Mouse (Mus musculus) bone marrow, adult 2 months (tissue): ENCODE data around the gene Capzb. TPM values are rescaled to one million over a fixed set of nuclear protein-coding genes. Genes with fewer than 3 reads are reported as not detected.

Source experiments
- H3K27ac ChIP-seq: fragments of 200-500 bp; 2 replicates; pipeline ENCODE4 v1.5.1; 2012; ENCODE audit warnings: low read depth, mild to moderate bottlenecking, control low read depth, inconsistent platforms, low read length; ENCODE audit not compliant: control insufficient read depth, poor library complexity, insufficient read depth
- H3K4me1 ChIP-seq: fragments of 200-500 bp; 2 replicates; pipeline ENCODE4 v1.6.1; 2011; ENCODE audit warnings: low read length; ENCODE audit not compliant: control insufficient read depth, insufficient read depth
- H3K4me3 ChIP-seq: fragments of 200-500 bp; replicated peaks from 2 replicates; pipeline ENCODE3; 2011; ENCODE audit warnings: mild to moderate bottlenecking, low read depth, low read length, control low read depth; ENCODE audit not compliant: control insufficient read depth
- CTCF ChIP-seq: fragments of 200-500 bp; IDR thresholded peaks from 2 replicates; pipeline ENCODE4 v1.5.1; 2011; ENCODE audit warnings: low read length, control low read depth; ENCODE audit not compliant: control insufficient read depth, insufficient read depth
- POLR2A ChIP-seq: fragments of 200-500 bp; IDR thresholded peaks from 2 replicates; pipeline ENCODE4 v1.6.1; 2011; ENCODE audit warnings: low read depth, mild to moderate bottlenecking, control low read depth, low read length, borderline replicate concordance; ENCODE audit not compliant: control insufficient read depth
- WGBS: fragments of 180-500 bp; shearing (Covaris S2); methylation state at CpG from one replicate; pipeline ENCODE4 v1.1.7; 2018; 5-methylcytosine and 5-hydroxymethylcytosine counted together
- polyA plus RNA-seq: library from polyadenylated mRNA; stranded (reverse); fragments of >200 nt; gene quantifications from 2 replicates; pipeline ENCODE4 v1.2.4, GENCODE M21; 2011; ENCODE audit warnings: low replicate concordance; ENCODE audit not compliant: missing spikeins, insufficient read depth, insufficient read length

Gene Capzb
- polyA plus RNA-seq, 1 experiment = 160 TPM

- Histone ChIP-seq H3K4me1 (peaks cover 16% of the 10 kb centered on the region), H3K4me3 (no peak overlapping the region), H3K27ac (peak overlapping the region; percentile 5; the same call in 1 of the 2 replicates)
- TF ChIP-seq CTCF (no peak), POLR2A (no peak)
- WGBS = 62% methylated on average over 5 of the region's 5 CpGs
These were observed 16.6 kb downstream of the Capzb start for GRCm38 (mm10) chr4:139209130-139209840.

GRCm38 (mm10) chr4:139211975-139212831 is 19.5 kb downstream of the Capzb start:
- WGBS = 41% methylated on average over 17 of the region's 17 CpGs
- no peak overlapping the region for H3K27ac ChIP-seq
- H3K4me1 ChIP-seq = peaks cover 19% of the 10 kb centered on the region
- TF ChIP-seq POLR2A (no peak), CTCF (peak; percentile 10; the same call in 1 of the 2 replicates)
- H3K4me3 ChIP-seq = no peak overlapping the region

GRCm38 (mm10) chr4:139213086-139213485 is 20.4 kb downstream of the Capzb start:
- H3K4me1 ChIP-seq = peaks cover 17% of the 10 kb centered on the region
- TF ChIP-seq POLR2A (no peak), CTCF (no peak)
- 77% methylated on average over 10 of the region's 10 CpGs for WGBS
- H3K4me3 ChIP-seq = no peak overlapping the region
- H3K27ac ChIP-seq = no peak overlapping the region

GRCm38 (mm10) chr4:139213935-139214371 is 21.3 kb downstream of the Capzb start:
- H3K27ac ChIP-seq = peak overlapping the region; percentile 6; the same call in 1 of the 2 replicates
- peaks cover 16% of the 10 kb centered on the region for H3K4me1 ChIP-seq
- no peak for TF ChIP-seq CTCF
- TF ChIP-seq POLR2A = no peak
- H3K4me3 ChIP-seq = no peak overlapping the region
- WGBS = 32% methylated on average over 11 of the region's 11 CpGs

GRCm38 (mm10) chr4:139216566-139216965 is 23.9 kb downstream of the Capzb start:
- WGBS = 68% methylated on average over 9 of the region's 9 CpGs
- Histone ChIP-seq H3K27ac (no peak overlapping the region), H3K4me1 (peaks cover 6% of the 10 kb centered on the region), H3K4me3 (no peak overlapping the region)
- TF ChIP-seq CTCF (no peak), POLR2A (no peak)

DNA sequence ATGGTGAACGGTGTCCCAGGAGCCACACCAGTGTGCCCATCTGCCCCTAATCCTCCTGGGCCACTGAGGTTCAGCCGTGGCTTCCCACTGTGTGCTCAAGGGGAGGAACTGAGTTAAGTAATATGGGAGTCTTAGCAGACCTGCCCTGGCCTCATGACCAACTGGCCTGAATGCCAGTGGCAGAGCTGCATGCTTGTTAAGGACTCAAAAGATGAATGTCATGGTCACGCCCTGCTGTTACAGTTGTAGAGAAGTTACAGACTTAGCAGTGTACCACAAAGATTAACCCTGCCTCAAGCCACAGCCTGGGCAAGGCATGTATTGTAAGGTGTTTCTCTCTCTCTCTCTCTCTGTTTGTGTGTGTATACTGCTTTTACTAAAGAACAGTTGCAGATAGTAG is 25.8 kb downstream of the Capzb start:
- H3K27ac ChIP-seq = no peak overlapping the region
- H3K4me3 ChIP-seq = no peak overlapping the region
- TF ChIP-seq CTCF (no peak), POLR2A (no peak)
- 58% methylated on average over 3 of the region's 3 CpGs for WGBS
- H3K4me1 ChIP-seq = peaks cover 6% of the 10 kb centered on the region

- Histone ChIP-seq H3K27ac (no peak overlapping the region), H3K4me3 (no peak overlapping the region), H3K4me1 (peaks cover 3% of the 10 kb centered on the region; the same call in 1 of the 2 replicates)
- WGBS = 81% methylated on average over 4 of the region's 4 CpGs
- TF ChIP-seq CTCF = no peak
- no peak for TF ChIP-seq POLR2A
These were observed 27.0 kb downstream of the Capzb start for GRCm38 (mm10) chr4:139219656-139220055.

- WGBS = 76% methylated on average over 4 of the region's 4 CpGs
- TF ChIP-seq CTCF (0 out of 2 replicates have a peak, but pooled peaks have one; percentile 16), POLR2A (no peak)
- no peak overlapping the region for H3K4me3 ChIP-seq
- no peak overlapping the region for H3K27ac ChIP-seq
- peaks cover 2% of the 10 kb centered on the region; the same call in 1 of the 2 replicates for H3K4me1 ChIP-seq
These were observed 28.3 kb downstream of the Capzb start for GRCm38 (mm10) chr4:139220978-139221377.

DNA sequence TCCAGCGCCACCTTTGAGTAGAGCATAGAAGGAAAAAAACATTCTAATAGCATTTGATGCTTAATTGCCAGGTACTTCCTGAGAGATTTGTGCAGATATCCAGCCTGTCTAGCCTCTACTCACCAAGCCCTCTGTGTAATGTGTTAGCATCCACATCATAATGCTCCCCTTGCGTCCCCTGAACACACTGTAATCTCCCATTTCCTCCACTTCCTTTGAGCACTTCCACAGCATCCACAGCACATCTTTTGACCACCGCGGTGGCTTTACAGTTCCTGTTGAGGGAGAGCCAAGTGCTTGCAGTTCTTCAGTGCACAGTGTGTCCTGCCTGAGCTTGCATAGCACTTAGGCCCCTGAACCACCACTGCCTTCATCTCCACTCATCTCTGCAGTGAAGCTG is 29.1 kb downstream of the Capzb start:
- H3K4me1 ChIP-seq = peaks cover 2% of the 10 kb centered on the region; the same call in 1 of the 2 replicates
- TF ChIP-seq POLR2A (no peak), CTCF (no peak)
- WGBS = 18% methylated on average over 4 of the region's 4 CpGs

More for the DNA sequence above, 29.1 kb downstream of the Capzb start:
- Histone ChIP-seq H3K4me3 (no peak overlapping the region), H3K27ac (no peak overlapping the region)
